Mouse (Mus musculus): Measurements from ENCODE around the gene Cep85l. TPM values are rescaled to one million over a fixed set of nuclear protein-coding genes. Genes with fewer than 3 reads are reported as not detected.

The Cep85l gene
- polyA plus RNA-seq (2016; fragmentation: Nextera tagmentation; extraction: Ambion mirVana) = 9.5 and 9.6 TPM in 2 replicates

- H3K9me3 ChIP-seq = no peaks in the 10 kb centered on the region
- peak within 1 kb of the TSS; percentile 65 for H3K4me2 ChIP-seq
- H3K36me3 ChIP-seq = no peaks in the 10 kb centered on the region; the same call in 1 of the 2 replicates
- ATAC-seq (ENCODE audit: insufficient number of reproducible peaks, insufficient read depth, low FRiP score, low TSS enrichment, low read depth) = peak; percentile 98
- H3K4me3 ChIP-seq (replicated peaks) = peak within 1 kb of the TSS; percentile 96
- peak within 1 kb of the TSS; percentile 99 for H3K27ac ChIP-seq
- H3K4me1 ChIP-seq (replicated peaks) = peaks cover 16% of the 10 kb centered on the region
- H3K9ac ChIP-seq (replicated peaks) = peak within 1 kb of the TSS; percentile 98
- 0% methylated on average over 31 of the region's 31 CpGs for WGBS
- no peaks in the 10 kb centered on the region for H3K27me3 ChIP-seq
These were observed at the start of gene Cep85l for GRCm38 (mm10) chr10:53379709-53380106. TSS of gene Cep85l (minus strand) at chr10:53379947.

GRCm38 (mm10) chr10:53428695-53429447 is 49.1 kb upstream of the Cep85l start:
- WGBS = 73% methylated on average over 7 of the region's 7 CpGs
- ATAC-seq (ENCODE audit: insufficient number of reproducible peaks, insufficient read depth, low FRiP score, low TSS enrichment, low read depth) = no peak
- no peak overlapping the region for H3K9ac ChIP-seq (replicated peaks)
- no peak overlapping the region for H3K4me2 ChIP-seq
- H3K4me1 ChIP-seq (replicated peaks) = peaks cover 27% of the 10 kb centered on the region
- H3K27me3 ChIP-seq = no peaks in the 10 kb centered on the region
- no peak overlapping the region for H3K4me3 ChIP-seq (replicated peaks)
- no peaks in the 10 kb centered on the region for H3K9me3 ChIP-seq
- no peak overlapping the region for H3K27ac ChIP-seq
- no peaks in the 10 kb centered on the region for H3K36me3 ChIP-seq

GRCm38 (mm10) chr10:53426524-53426923 is 46.8 kb upstream of the Cep85l start:
- 89% methylated on average over 2 of the region's 2 CpGs for WGBS
- Histone ChIP-seq H3K4me3 (replicated peaks) (no peak overlapping the region), H3K4me1 (replicated peaks) (peaks cover 27% of the 10 kb centered on the region), H3K27ac (no peak overlapping the region), H3K9me3 (no peaks in the 10 kb centered on the region), H3K36me3 (no peaks in the 10 kb centered on the region), H3K27me3 (no peaks in the 10 kb centered on the region), H3K4me2 (no peak overlapping the region), H3K9ac (replicated peaks) (no peak overlapping the region)
- no peak for ATAC-seq (ENCODE audit: insufficient number of reproducible peaks, insufficient read depth, low FRiP score, low TSS enrichment, low read depth)

- no peaks in the 10 kb centered on the region for H3K36me3 ChIP-seq
- ATAC-seq (ENCODE audit: insufficient number of reproducible peaks, insufficient read depth, low FRiP score, low TSS enrichment, low read depth) = no peak
- no peaks in the 10 kb centered on the region for H3K27me3 ChIP-seq
- 100% methylated on average over 1 of the region's 1 CpGs for whole genome bisulfite sequencing
- H3K9ac ChIP-seq (replicated peaks) = no peak overlapping the region
- no peaks in the 10 kb centered on the region for H3K9me3 ChIP-seq
- H3K27ac ChIP-seq = no peak overlapping the region
- H3K4me2 ChIP-seq = no peak overlapping the region
- H3K4me1 ChIP-seq (replicated peaks) = 0 out of 2 replicates have a peak, but pooled peaks cover 6% of the 10 kb centered on the region
- no peak overlapping the region for H3K4me3 ChIP-seq (replicated peaks)
These were observed 43.3 kb upstream of the Cep85l start for GRCm38 (mm10) chr10:53423091-53423490.

- no peaks in the 10 kb centered on the region for H3K9me3 ChIP-seq
- no peaks in the 10 kb centered on the region for H3K36me3 ChIP-seq
- ATAC-seq (ENCODE audit: insufficient number of reproducible peaks, insufficient read depth, low FRiP score, low TSS enrichment, low read depth) = no peak
- no peak overlapping the region for H3K4me3 ChIP-seq (replicated peaks)
- no peaks in the 10 kb centered on the region for H3K27me3 ChIP-seq
- H3K4me2 ChIP-seq = no peak overlapping the region
- 0 out of 2 replicates have a peak, but pooled peaks cover 9% of the 10 kb centered on the region for H3K4me1 ChIP-seq (replicated peaks)
- H3K9ac ChIP-seq (replicated peaks) = no peak overlapping the region
- no peak overlapping the region for H3K27ac ChIP-seq
- 78% methylated on average over 1 of the region's 1 CpGs for WGBS
These were observed 42.5 kb upstream of the Cep85l start for GRCm38 (mm10) chr10:53422206-53422605.

- WGBS = 66% methylated on average over 6 of the region's 6 CpGs
- H3K4me1 ChIP-seq (replicated peaks) = peaks cover 13% of the 10 kb centered on the region; the same call in 1 of the 2 replicates
- no peak for ATAC-seq (ENCODE audit: insufficient number of reproducible peaks, insufficient read depth, low FRiP score, low TSS enrichment, low read depth)
These were observed 41.9 kb upstream of the Cep85l start for GRCm38 (mm10) chr10:53421613-53422012.

GRCm38 (mm10) chr10:53420069-53420468 is 40.3 kb upstream of the Cep85l start:
- Histone ChIP-seq H3K4me2 (no peak overlapping the region), H3K36me3 (no peaks in the 10 kb centered on the region), H3K4me3 (replicated peaks) (no peak overlapping the region), H3K9me3 (no peaks in the 10 kb centered on the region), H3K27me3 (no peaks in the 10 kb centered on the region), H3K4me1 (replicated peaks) (peaks cover 19% of the 10 kb centered on the region; the same call in 1 of the 2 replicates), H3K9ac (replicated peaks) (no peak overlapping the region), H3K27ac (no peak overlapping the region)
- no peak for ATAC-seq (ENCODE audit: insufficient number of reproducible peaks, insufficient read depth, low FRiP score, low TSS enrichment, low read depth)

More at GRCm38 (mm10) chr10:53421613-53422012, 41.9 kb upstream of the Cep85l start:
- H3K9ac ChIP-seq (replicated peaks) = no peak overlapping the region
- no peaks in the 10 kb centered on the region for H3K27me3 ChIP-seq
- no peaks in the 10 kb centered on the region for H3K9me3 ChIP-seq
- H3K4me3 ChIP-seq (replicated peaks) = no peak overlapping the region
- H3K4me2 ChIP-seq = no peak overlapping the region
- H3K36me3 ChIP-seq = no peaks in the 10 kb centered on the region
- no peak overlapping the region for H3K27ac ChIP-seq

GRCm38 (mm10) chr10:53419139-53419935 is 39.6 kb upstream of the Cep85l start:
- Histone ChIP-seq H3K9ac (replicated peaks) (no peak overlapping the region), H3K4me2 (no peak overlapping the region), H3K4me3 (replicated peaks) (no peak overlapping the region), H3K27ac (no peak overlapping the region), H3K4me1 (replicated peaks) (peaks cover 21% of the 10 kb centered on the region), H3K27me3 (no peaks in the 10 kb centered on the region), H3K9me3 (no peaks in the 10 kb centered on the region), H3K36me3 (no peaks in the 10 kb centered on the region)
- ATAC-seq (ENCODE audit: insufficient number of reproducible peaks, insufficient read depth, low FRiP score, low TSS enrichment, low read depth) = no peak; the same call in 1 of the 2 replicates
- 60% methylated on average over 4 of the region's 4 CpGs for WGBS

- Histone ChIP-seq H3K9me3 (no peaks in the 10 kb centered on the region), H3K4me3 (replicated peaks) (no peak overlapping the region), H3K4me1 (replicated peaks) (peaks cover 26% of the 10 kb centered on the region), H3K4me2 (no peak overlapping the region), H3K9ac (replicated peaks) (no peak overlapping the region), H3K27ac (no peak overlapping the region), H3K36me3 (no peaks in the 10 kb centered on the region), H3K27me3 (no peaks in the 10 kb centered on the region)
- ATAC-seq (ENCODE audit: insufficient number of reproducible peaks, insufficient read depth, low FRiP score, low TSS enrichment, low read depth) = no peak
- WGBS = 64% methylated on average over 2 of the region's 2 CpGs
These were observed 37.3 kb upstream of the Cep85l start for GRCm38 (mm10) chr10:53417015-53417414.

- ATAC-seq (ENCODE audit: insufficient number of reproducible peaks, insufficient read depth, low FRiP score, low TSS enrichment, low read depth) = no peak
- Histone ChIP-seq H3K4me1 (replicated peaks) (peaks cover 26% of the 10 kb centered on the region), H3K9me3 (no peaks in the 10 kb centered on the region), H3K36me3 (no peaks in the 10 kb centered on the region), H3K27ac (no peak overlapping the region), H3K9ac (replicated peaks) (no peak overlapping the region), H3K4me2 (no peak overlapping the region), H3K27me3 (no peaks in the 10 kb centered on the region), H3K4me3 (replicated peaks) (no peak overlapping the region)
- WGBS = 61% methylated on average over 9 of the region's 9 CpGs
These were observed 36.5 kb upstream of the Cep85l start for GRCm38 (mm10) chr10:53416152-53416712.

GRCm38 (mm10) chr10:53415252-53415651 is 35.5 kb upstream of the Cep85l start:
- WGBS = 80% methylated on average over 9 of the region's 9 CpGs
- no peak overlapping the region for H3K27ac ChIP-seq
- no peak for ATAC-seq (ENCODE audit: insufficient number of reproducible peaks, insufficient read depth, low FRiP score, low TSS enrichment, low read depth)
- peaks cover 25% of the 10 kb centered on the region for H3K4me1 ChIP-seq (replicated peaks)
- no peak overlapping the region for H3K4me3 ChIP-seq (replicated peaks)
- no peaks in the 10 kb centered on the region for H3K9me3 ChIP-seq
- no peak overlapping the region for H3K4me2 ChIP-seq
- no peaks in the 10 kb centered on the region for H3K36me3 ChIP-seq
- H3K9ac ChIP-seq (replicated peaks) = no peak overlapping the region
- H3K27me3 ChIP-seq = no peaks in the 10 kb centered on the region

All from limb, embryonic 12.5 days (tissue).